ENCODE assay signal across 9 mouse cellular contexts in the genomic region with DNA sequence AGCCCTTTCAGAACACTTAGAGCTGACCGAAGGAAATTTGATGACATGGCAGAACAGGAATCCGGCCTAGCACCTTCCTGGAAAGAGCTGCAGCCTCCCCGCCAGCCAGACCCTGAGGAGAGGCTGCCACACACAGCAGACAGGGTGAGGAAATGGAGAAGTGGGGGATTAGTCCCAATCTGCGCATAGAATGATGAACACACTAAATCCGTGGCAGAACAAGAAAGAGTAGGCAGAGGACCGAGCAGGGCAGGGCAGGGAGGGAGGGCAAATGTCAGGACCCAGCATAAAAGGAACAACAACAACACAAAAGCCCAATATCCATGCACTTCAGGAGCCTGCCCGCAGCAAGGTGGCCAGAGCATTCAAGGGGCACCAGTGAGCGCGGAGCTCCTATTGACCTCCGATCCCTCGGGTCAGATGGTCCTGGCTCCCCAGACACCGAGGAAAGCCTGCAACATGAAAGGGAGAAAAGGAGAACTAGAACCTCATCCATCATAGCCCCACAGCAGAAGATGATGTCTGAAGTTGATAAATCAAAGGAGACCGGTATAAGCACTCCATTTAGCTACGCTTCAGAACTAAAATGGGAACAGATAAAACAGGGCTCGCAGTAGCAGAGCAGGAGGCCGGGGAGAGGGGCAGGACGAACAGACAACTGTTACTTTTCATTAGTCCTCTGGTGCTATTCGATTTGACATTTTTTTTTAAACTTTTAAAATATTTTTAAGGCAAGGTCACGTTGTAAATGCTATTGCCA.
DNase-seq lines count a peak whose midpoint lies in the region; TF ChIP-seq lines count a peak whose summit lies in the region.
"Had no signal": no experiment of that assay in that cellular context is flagged by ENCODE, and none has a peak within 500 bp of the region (broad histone marks: within the 10 kb centered on the region; RNA-seq: fewer than 3 reads in every experiment).

No protein-coding gene starts in this region.

- no peak for TF ChIP-seq CTCF in gastrocnemius, adult 2 months (IDR thresholded peaks at IDR 0.05)

- peak overlapping the region; percentile 15; the same call in 1 of the 2 replicates for H3K4me3 ChIP-seq in gastrocnemius, adult 2 months
- H3K4me3 ChIP-seq: liver, embryonic 15.5 days had no signal

- H3K27ac ChIP-seq in gastrocnemius, adult 2 months, result peak overlapping the region; percentile 31; the same call in 1 of the 2 replicates
- H3K27ac ChIP-seq: liver, embryonic 15.5 days had no signal

- DNase-seq in gastrocnemius, adult 2 months, result no peak
- no peak for DNase-seq in gastrocnemius, postnatal 36 days
- DNase-seq in R1 (ENCODE audit: low read depth, low spot score), result peak; percentile 6
- DNase-seq in heart, postnatal 4 days, result peak; percentile 35
- DNase-seq in lung, postnatal 10 days, result peak; percentile 41
- DNase-seq in cerebellum, adult 8-10 months, result no peak
- no peak for DNase-seq in ovary, postnatal 36 days (ENCODE audit: low spot score)
- DNase-seq in layer of hippocampus, adult 9-10 months (ENCODE audit: low spot score), result no peak

- intact Hi-C loops in gastrocnemius, adult 2 months (cut with DNase I), result no loop called here
- intact Hi-C loops in gastrocnemius, postnatal 36 days (cut with DNase I), result no loop called here

Comparison
In these comparisons a context has a peak if more than half of its experiments do, and no peak if none do; other contexts are left out.
1. DNase-seq: peak in R1 (single experiment), heart, postnatal 4 days (single experiment) and lung, postnatal 10 days (single experiment); none in gastrocnemius, adult 2 months (single experiment), gastrocnemius, postnatal 36 days (0 of 2), cerebellum, adult 8-10 months (single experiment), ovary, postnatal 36 days (single experiment) and layer of hippocampus, adult 9-10 months (single experiment).